Mouse (Mus musculus) embryo, embryonic 10.5 days (tissue): ENCODE measurements at regions not wholly inside any gene's neighbourhood (a gene's known extent, or its start where the extent isn't known, plus 50 kb on each side); places are given as distances from the start of the nearest gene placed in this dataset.
"Not testable (repeated sequence)": the region's sequence is repeated elsewhere in the genome, so short reads cannot be mapped to it uniquely, and the experiment has no call there.

Source experiments
- DNase-seq: peaks from one replicate; pipeline ENCODE4 v3.0.0-alpha.2; 2015; ENCODE audit warnings: low spot score

GRCm38 (mm10) chr16:12700088-12700487 lies 409.4 kb upstream of the Ercc4 start:
- no peak for DNase-seq

- no peak for DNase-seq
These were observed 405.5 kb upstream of the Ercc4 start for GRCm38 (mm10) chr16:12703818-12704590.

GRCm38 (mm10) chr16:12706907-12707306 lies 402.6 kb upstream of the Ercc4 start:
- DNase-seq, result no peak

GRCm38 (mm10) chr16:12721368-12721767 lies 388.1 kb upstream of the Ercc4 start:
- DNase-seq, result not testable (repeated sequence)

- DNase-seq, result no peak
These were observed 383.4 kb upstream of the Ercc4 start for GRCm38 (mm10) chr16:12726043-12726442.

DNA sequence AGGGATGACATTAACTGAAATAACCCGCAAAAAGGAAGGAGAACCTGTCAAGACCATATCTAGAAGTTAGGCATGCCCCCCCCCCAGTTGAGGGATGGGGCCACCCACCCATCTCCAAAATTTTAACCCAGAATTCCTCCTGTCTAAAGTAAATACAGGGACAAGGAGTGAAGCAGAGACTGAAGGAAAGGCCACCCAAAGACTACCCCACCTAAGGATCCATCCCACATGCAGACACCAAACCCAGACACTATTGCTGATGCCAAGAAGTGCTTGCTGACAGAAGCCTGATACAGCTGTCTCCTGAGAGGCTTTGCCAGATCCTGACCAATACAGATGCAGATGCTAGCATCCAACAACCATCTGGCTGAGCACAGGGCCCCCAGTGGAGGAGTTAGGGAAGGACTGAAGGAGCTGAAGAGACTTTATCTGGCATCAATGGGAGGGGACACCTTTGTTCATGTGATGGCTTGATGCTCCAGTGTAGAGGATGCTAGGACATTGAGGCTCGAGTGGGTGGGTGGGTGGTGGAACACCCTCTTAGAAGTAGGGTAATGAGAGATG lies 379.2 kb upstream of the Ercc4 start:
- not testable (repeated sequence) for DNase-seq

GRCm38 (mm10) chr16:12731588-12731987 lies 377.9 kb upstream of the Ercc4 start:
- no peak for DNase-seq

DNA sequence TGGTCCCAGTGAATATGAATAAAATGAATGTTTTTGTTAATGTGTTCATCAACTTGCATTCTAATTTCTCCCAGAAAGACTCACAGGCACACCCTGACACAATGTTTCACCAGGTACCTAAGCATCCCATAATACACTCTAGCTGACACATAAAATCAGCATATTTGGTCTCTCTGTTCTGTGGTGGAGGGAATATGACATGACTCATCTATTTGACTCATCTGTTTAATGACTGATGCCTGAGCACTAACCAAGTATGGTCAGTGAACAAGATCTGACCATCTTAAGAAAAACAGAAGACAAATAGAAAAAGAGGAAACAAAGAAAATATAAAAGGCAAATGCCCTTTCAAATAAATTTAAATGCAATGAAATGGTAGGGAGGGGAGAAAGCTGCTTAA lies 367.0 kb upstream of the Ercc4 start:
- DNase-seq, result no peak

DNA sequence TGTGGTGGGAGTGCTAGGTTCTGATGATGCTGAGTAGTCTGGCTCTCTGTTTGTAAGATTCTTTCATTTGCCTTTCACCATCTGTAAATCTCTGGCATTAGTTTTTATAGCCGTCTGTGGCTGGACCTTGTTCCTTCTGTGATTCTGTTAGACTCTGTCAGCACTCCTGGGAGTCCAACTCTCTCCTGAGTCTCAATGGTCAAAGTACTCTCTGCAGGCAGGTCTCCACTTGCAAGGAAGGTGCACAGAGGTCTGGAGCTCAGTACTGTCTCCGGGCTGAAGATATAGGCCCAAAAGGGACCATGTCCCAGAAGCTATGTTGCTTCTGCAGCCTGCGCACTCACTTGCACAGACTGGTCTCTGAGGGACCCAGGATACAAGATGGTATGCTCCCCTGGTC lies 356.3 kb upstream of the Ercc4 start:
- DNase-seq, result no peak

DNA sequence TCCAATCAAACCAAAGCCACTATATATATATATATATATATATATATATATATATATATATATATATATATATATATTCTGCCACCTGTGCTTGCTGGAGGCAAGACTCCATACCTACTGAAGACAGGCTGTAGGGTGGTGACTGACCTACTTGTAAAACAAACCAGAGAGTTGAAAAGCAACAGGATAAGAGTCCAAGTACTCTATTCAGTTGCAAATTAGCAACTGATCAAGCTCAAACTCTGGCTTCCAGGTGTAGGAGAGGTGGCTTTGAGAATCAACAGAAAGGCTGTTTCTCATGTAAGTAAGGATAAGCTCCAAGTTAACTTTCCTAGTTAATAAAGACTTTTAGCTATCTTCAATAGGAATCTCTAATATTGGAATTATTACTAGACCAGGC lies 355.1 kb upstream of the Ercc4 start:
- DNase-seq, result no peak

DNA sequence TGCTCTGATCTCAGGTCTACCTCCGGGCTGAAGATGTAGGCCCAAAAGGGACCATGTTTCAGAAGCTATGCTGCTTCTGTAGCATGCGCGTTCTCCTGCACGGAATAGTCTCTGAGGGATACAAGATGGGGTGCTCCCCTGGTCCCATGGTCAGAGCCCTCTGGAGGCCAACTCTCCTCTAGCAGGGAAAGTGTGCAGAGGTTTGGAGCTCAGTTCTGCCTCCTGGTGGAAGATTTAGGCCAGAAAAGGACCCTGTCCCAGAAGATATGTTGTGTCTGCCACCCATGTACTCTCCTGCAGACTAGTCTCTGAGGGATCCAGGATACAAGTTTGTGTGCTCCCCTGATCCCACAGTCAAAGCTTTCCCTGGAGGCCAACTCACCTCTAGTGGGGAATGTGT lies 350.9 kb upstream of the Ercc4 start:
- DNase-seq, result peak; percentile 18

- no peak for DNase-seq
These were observed 345.3 kb upstream of the Ercc4 start for GRCm38 (mm10) chr16:12764166-12764565.

DNA sequence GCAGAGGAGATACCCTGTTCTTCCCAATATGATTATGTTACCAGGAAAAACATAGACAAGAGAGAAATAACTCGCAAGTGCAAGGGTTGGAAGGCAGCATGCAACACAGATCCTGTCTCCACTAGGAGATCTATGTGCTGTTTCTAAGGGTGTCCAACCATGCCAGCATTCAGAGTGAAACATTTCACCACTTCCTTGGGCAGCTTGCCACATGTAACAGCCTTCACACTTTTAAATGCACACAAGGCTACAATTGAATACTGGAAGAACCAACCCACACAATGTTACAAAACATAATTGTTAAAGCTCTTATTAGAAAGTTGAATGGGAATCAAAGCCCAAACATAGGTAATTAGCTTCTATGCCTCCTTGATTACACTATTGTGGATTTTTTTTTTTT lies 344.9 kb upstream of the Ercc4 start:
- no peak for DNase-seq

DNA sequence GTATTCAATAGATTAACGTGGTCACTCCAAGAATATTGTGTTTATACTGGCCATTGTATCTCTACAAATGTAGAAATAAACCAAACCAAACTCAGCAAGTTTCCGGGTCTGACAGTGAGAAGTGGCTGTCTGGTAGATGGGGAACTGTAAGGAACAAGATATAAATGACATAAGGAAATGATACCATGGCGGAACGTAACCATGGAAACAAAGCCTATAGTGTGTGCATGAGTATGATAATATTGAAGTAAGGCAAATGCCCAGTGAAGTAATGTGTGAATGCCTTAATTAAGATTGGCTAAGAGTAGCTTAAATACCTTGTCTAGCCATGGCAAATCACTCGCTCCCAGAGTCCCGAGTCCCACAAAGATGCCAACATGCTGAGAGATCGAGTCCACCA lies 342.6 kb upstream of the Ercc4 start:
- no peak for DNase-seq

DNA sequence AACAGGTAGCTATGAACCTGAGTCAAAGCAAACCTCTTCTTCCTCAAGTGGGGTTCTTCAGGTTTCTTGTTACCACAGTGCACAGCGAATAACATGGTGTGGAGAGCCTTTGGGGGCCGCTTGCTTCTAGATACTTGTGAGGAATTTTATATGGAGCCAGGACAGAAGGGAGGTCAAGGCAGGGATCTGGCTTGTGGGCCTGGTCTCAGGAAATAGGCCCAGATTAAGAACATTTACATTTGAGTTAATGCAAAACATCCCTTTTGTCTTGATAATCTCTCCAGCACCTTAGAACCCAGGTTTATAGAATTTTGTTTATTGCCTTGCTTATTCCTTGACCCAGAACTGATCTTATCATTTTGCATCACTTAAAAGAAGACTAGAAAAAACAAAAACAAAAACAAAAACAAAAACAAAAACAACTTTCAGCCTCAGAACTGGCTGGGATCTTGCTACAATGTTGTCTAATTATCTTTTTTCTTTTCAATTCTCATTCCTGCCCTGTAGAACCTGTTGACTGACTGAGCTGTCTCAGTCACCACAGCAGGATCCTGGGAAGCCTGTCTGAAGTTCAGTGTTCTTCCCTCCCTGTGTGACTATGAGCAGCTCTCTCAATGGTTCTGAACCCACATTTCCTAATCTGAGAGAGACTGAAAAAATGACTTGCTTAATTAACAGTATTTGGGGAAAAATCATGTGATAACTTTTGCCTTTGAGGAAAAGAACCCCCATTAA lies 341.2 kb upstream of the Ercc4 start:
- DNase-seq, result no peak

DNA sequence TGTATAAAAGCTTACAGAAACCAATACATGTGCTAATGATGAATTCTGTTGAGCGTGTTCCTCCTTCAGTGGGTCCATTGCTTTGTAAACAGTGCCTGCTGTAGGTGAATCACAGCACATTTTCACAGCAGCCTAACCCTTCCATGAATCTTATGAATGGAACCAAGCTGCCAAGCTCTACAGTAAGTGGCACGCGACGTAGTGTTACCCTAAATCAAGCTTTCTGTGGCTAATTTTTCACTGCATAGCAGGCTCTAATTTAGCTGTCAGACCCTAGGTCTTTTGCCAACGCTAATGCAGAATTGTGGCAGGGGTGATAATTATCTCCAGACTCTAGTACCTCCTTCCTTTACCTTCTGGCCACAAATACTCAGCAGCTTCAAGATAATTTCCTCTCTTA lies 339.0 kb upstream of the Ercc4 start:
- DNase-seq, result no peak

DNA sequence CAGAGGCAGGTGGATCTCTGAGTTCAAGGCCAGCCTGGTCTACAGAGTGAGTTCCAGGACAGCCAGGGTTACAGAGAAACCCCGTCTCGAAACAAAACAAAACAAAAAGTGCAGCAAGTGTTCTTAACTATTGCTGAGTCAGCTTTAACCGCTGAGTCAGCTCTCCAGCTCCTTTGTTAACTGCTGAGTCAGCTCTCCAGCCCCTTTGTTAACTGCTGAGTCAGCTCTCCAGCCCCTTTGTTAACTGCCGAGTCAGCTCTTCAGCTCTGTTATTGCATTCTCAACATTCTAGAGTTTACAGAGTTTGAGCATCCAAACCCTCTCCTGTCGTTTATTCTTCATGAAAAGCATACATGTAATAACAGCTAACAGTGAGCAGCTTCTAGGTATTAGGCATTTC lies 336.9 kb upstream of the Ercc4 start:
- DNase-seq, result no peak

- DNase-seq, result no peak
These were observed 333.6 kb upstream of the Ercc4 start for GRCm38 (mm10) chr16:12775876-12776275.

- no peak for DNase-seq
These were observed 330.4 kb upstream of the Ercc4 start for GRCm38 (mm10) chr16:12779079-12779478.

- DNase-seq, result no peak
These were observed 328.8 kb upstream of the Ercc4 start for GRCm38 (mm10) chr16:12780635-12781034.

- no peak for DNase-seq
These were observed 323.7 kb upstream of the Ercc4 start for GRCm38 (mm10) chr16:12785828-12786227.

GRCm38 (mm10) chr16:12798523-12798922 lies 311.0 kb upstream of the Ercc4 start:
- DNase-seq, result no peak

DNA sequence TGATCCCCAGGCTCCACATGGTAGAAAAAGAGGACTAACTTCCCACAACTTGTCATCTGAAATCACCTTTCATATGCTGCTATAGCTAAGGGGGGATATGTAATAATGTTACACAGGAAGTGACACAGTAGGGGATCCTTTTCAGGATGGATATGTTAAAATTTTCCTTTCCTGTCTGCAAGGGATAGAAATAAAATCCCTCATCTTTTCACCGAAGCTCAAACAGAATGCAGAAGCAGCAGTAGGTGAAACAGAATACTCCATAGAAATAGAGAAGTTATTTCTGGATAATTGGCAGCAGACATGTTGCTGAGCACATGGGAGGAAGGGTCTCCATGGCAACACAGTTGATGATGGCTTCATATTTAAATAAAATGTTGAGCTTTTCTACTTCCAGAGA lies 309.3 kb upstream of the Ercc4 start:
- DNase-seq, result no peak
